Mouse (Mus musculus) kidney, embryonic 14.5 days (tissue): ENCODE results near the gene Crlf1. TPM values are rescaled to one million over a fixed set of nuclear protein-coding genes. Genes with fewer than 3 reads are reported as not detected.
A peak's percentile ranks its signal among the peaks of the same experiment; 100 is the strongest.
"Not testable (repeated sequence)": the region's sequence is repeated elsewhere in the genome, so short reads cannot be mapped to it uniquely, and the experiment has no call there.

Experiments
- ATAC-seq: fragments of 200-750 bp; cut with Nextera tagmentation; 2 replicates; pipeline ENCODE4 v1.8.0; 2017; ENCODE audit warnings: moderate number of reproducible peaks, mild to moderate bottlenecking, moderate TSS enrichment, moderate library complexity; ENCODE audit not compliant: low FRiP score, low TSS enrichment
- H3K27ac ChIP-seq: fragments of 300-500 bp; sonication (generic); 2 replicates; pipeline ENCODE4 v1.5.1; 2014; ENCODE audit warnings: low read depth, mild to moderate bottlenecking, low read length, moderate library complexity, mixed read lengths
- H3K27me3 ChIP-seq: fragments of 300-500 bp; sonication (generic); 2 replicates; pipeline ENCODE4 v1.6.1; 2014; ENCODE audit warnings: mild to moderate bottlenecking, low read length; ENCODE audit not compliant: control insufficient read depth, insufficient read depth
- H3K36me3 ChIP-seq: fragments of 300-500 bp; sonication (generic); 2 replicates; pipeline ENCODE4 v1.6.1; 2014; ENCODE audit warnings: low read length, mixed read lengths; ENCODE audit not compliant: control insufficient read depth, insufficient read depth
- H3K4me1 ChIP-seq: fragments of 300-500 bp; sonication (generic); 2 replicates; pipeline ENCODE4 v1.6.1; 2014; ENCODE audit warnings: low read length, mixed read lengths; ENCODE audit not compliant: control insufficient read depth, insufficient read depth
- H3K4me2 ChIP-seq: fragments of 300-500 bp; sonication (generic); replicated peaks from 2 replicates; pipeline ENCODE4 v1.6.1; 2014; ENCODE audit warnings: low read depth, mild to moderate bottlenecking, low read length
- H3K4me3 ChIP-seq: fragments of 300-500 bp; sonication (generic); 2 replicates; pipeline ENCODE4 v1.5.1; 2014; ENCODE audit warnings: mild to moderate bottlenecking, low read length
- H3K9ac ChIP-seq: fragments of 300-500 bp; sonication (generic); 2 replicates; pipeline ENCODE4 v1.6.1; 2014; ENCODE audit warnings: low read depth, mild to moderate bottlenecking, low read length, moderate library complexity
- H3K9me3 ChIP-seq: fragments of 300-500 bp; sonication (generic); 2 replicates; pipeline ENCODE4 v1.6.1; 2016; ENCODE audit warnings: low read length; ENCODE audit not compliant: control insufficient read depth
- WGBS: fragments of 180-500 bp; shearing (Covaris S2); extraction: QIAGEN DNeasy Blood & Tissue Kit; methylation state at CpG from one replicate; pipeline ENCODE4 v1.1.7; 2014; 5-methylcytosine and 5-hydroxymethylcytosine counted together
- polyA plus RNA-seq: library from polyadenylated mRNA; unstranded; fragments of >200 nt; fragmentation: Nextera tagmentation; extraction: Ambion mirVana; gene quantifications from 2 replicates; pipeline ENCODE4 v1.2.1, GENCODE M21; 2014

The Crlf1 gene
- polyA plus RNA-seq, 1 experiment from 2014 or later = 26.7 TPM

GRCm38 (mm10) chr8:70509281-70509952 is 16.5 kb downstream of the Crlf1 start:
- Histone ChIP-seq H3K4me2 (peak overlapping the region; percentile 83), H3K27ac (peak overlapping the region; percentile 94), H3K9ac (peak overlapping the region; percentile 97), H3K36me3 (peaks cover 39% of the 10 kb centered on the region), H3K4me3 (peak overlapping the region; percentile 87), H3K9me3 (no peaks in the 10 kb centered on the region), H3K4me1 (peaks cover 20% of the 10 kb centered on the region), H3K27me3 (no peaks in the 10 kb centered on the region)
- ATAC-seq = no peak
- WGBS = 13% methylated on average over 25 of the region's 25 CpGs

- H3K36me3 ChIP-seq = peaks cover 44% of the 10 kb centered on the region
- 2% methylated on average over 74 of the region's 74 CpGs for WGBS
- no peaks in the 10 kb centered on the region for H3K9me3 ChIP-seq
- H3K27me3 ChIP-seq = no peaks in the 10 kb centered on the region
- peak; percentile 85 for ATAC-seq
- peaks cover 15% of the 10 kb centered on the region for H3K4me1 ChIP-seq
- peak within 1 kb of the TSS; percentile 94 for H3K27ac ChIP-seq
- H3K4me3 ChIP-seq = peak within 1 kb of the TSS; percentile 87
- H3K9ac ChIP-seq = peak within 1 kb of the TSS; percentile 97
- peak within 1 kb of the TSS; percentile 83 for H3K4me2 ChIP-seq
Observed at GRCm38 (mm10) chr8:70510228-70510915, 17.4 kb downstream of the Crlf1 start, which contains the start of gene Uba52. Uba52 (minus strand) TSS chr8:70510801.

- H3K27me3 ChIP-seq, H3K9me3 ChIP-seq, ATAC-seq, H3K27ac ChIP-seq, H3K4me1 ChIP-seq: not testable (repeated sequence)
- H3K4me3 ChIP-seq = peak overlapping the region; percentile 87
- H3K4me2 ChIP-seq = peak overlapping the region; percentile 41
- H3K36me3 ChIP-seq = peaks cover 48% of the 10 kb centered on the region
- peak overlapping the region; percentile 97; the same call in 1 of the 2 replicates for H3K9ac ChIP-seq
- WGBS = 79% methylated on average over 6 of the region's 6 CpGs
Observed at GRCm38 (mm10) chr8:70511174-70511573, 18.2 kb downstream of the Crlf1 start.

GRCm38 (mm10) chr8:70511770-70512169 is 18.8 kb downstream of the Crlf1 start:
- Histone ChIP-seq H3K9me3 (no peaks in the 10 kb centered on the region), H3K4me1 (peaks cover 8% of the 10 kb centered on the region; the same call in 1 of the 2 replicates), H3K4me2 (no peak overlapping the region; the same call in 1 of the 2 replicates), H3K9ac (no peak overlapping the region), H3K4me3 (no peak overlapping the region), H3K36me3 (peaks cover 54% of the 10 kb centered on the region), H3K27me3 (no peaks in the 10 kb centered on the region), H3K27ac (no peak overlapping the region)
- WGBS = 98% methylated on average over 2 of the region's 2 CpGs
- ATAC-seq = no peak

- no peak overlapping the region for H3K9ac ChIP-seq
- peaks cover 49% of the 10 kb centered on the region for H3K36me3 ChIP-seq
- peaks cover 8% of the 10 kb centered on the region; the same call in 1 of the 2 replicates for H3K4me1 ChIP-seq
- H3K27me3 ChIP-seq = no peaks in the 10 kb centered on the region
- H3K4me2 ChIP-seq = no peak overlapping the region
- H3K9me3 ChIP-seq = no peaks in the 10 kb centered on the region
- H3K27ac ChIP-seq = no peak overlapping the region
- ATAC-seq = no peak
- no peak overlapping the region for H3K4me3 ChIP-seq
- 96% methylated on average over 11 of the region's 11 CpGs for WGBS
Observed at GRCm38 (mm10) chr8:70512253-70512903, 19.4 kb downstream of the Crlf1 start.

GRCm38 (mm10) chr8:70513441-70513840 is 20.5 kb downstream of the Crlf1 start:
- Histone ChIP-seq H3K9ac (no peak overlapping the region), H3K36me3 (peaks cover 39% of the 10 kb centered on the region), H3K27me3 (no peaks in the 10 kb centered on the region), H3K4me2 (no peak overlapping the region), H3K4me1 (peaks cover 8% of the 10 kb centered on the region; the same call in 1 of the 2 replicates), H3K27ac (no peak overlapping the region), H3K9me3 (no peaks in the 10 kb centered on the region), H3K4me3 (no peak overlapping the region)
- no peak for ATAC-seq
- WGBS = 78% methylated on average over 2 of the region's 2 CpGs

GRCm38 (mm10) chr8:70517940-70518643 is 25.1 kb downstream of the Crlf1 start:
- no peak overlapping the region for H3K4me2 ChIP-seq
- 61% methylated on average over 10 of the region's 10 CpGs for WGBS
- H3K27me3 ChIP-seq = no peaks in the 10 kb centered on the region
- no peak overlapping the region for H3K4me3 ChIP-seq
- no peak for ATAC-seq
- 0 out of 2 replicates have a peak, but pooled peaks cover 4% of the 10 kb centered on the region for H3K4me1 ChIP-seq
- H3K27ac ChIP-seq = no peak overlapping the region
- H3K9ac ChIP-seq = no peak overlapping the region
- peaks cover 30% of the 10 kb centered on the region for H3K36me3 ChIP-seq
- H3K9me3 ChIP-seq = no peaks in the 10 kb centered on the region

GRCm38 (mm10) chr8:70519043-70519442 is 26.1 kb downstream of the Crlf1 start:
- Histone ChIP-seq H3K27ac (no peak overlapping the region), H3K36me3 (peaks cover 22% of the 10 kb centered on the region)
- 92% methylated on average over 6 of the region's 6 CpGs for WGBS

More at GRCm38 (mm10) chr8:70519043-70519442, 26.1 kb downstream of the Crlf1 start:
- no peak overlapping the region for H3K9ac ChIP-seq
- ATAC-seq = no peak
- no peak overlapping the region for H3K4me3 ChIP-seq
- no peaks in the 10 kb centered on the region for H3K27me3 ChIP-seq
- H3K4me1 ChIP-seq = 0 out of 2 replicates have a peak, but pooled peaks cover 4% of the 10 kb centered on the region
- no peaks in the 10 kb centered on the region for H3K9me3 ChIP-seq
- H3K4me2 ChIP-seq = no peak overlapping the region
